Mouse (Mus musculus) bone marrow macrophage, adult 2 months (primary cell): Measurements from ENCODE around the gene Cdh22. TPM values are rescaled to one million over a fixed set of nuclear protein-coding genes. Genes with fewer than 3 reads are reported as not detected.

ENCODE experiments used
- H3K27ac ChIP-seq: 2 replicates; pipeline ENCODE4 v1.5.1; 2012; ENCODE audit warnings: low read depth, low read length; ENCODE audit not compliant: insufficient read depth
- H3K4me1 ChIP-seq: 2 replicates; pipeline ENCODE4 v1.6.1; 2012; ENCODE audit warnings: low read length; ENCODE audit not compliant: control insufficient read depth, insufficient read depth
- H3K4me3 ChIP-seq: 2 replicates; pipeline ENCODE4 v1.5.1; 2012; ENCODE audit warnings: mild to moderate bottlenecking, low read length, moderate library complexity; ENCODE audit not compliant: insufficient read depth
- CTCF ChIP-seq: IDR thresholded peaks from 2 replicates; pipeline ENCODE4 v1.5.1; 2012; ENCODE audit warnings: low read depth, mild to moderate bottlenecking, low read length, moderate library complexity
- POLR2A ChIP-seq: IDR thresholded peaks from 2 replicates; pipeline ENCODE4 v1.6.1; 2012; ENCODE audit warnings: mild to moderate bottlenecking, low read depth, low read length, borderline replicate concordance
- polyA plus RNA-seq: library from polyadenylated mRNA; stranded (reverse); fragments of >200 nt; gene quantifications from 2 replicates; pipeline ENCODE4 v1.2.4, GENCODE M21; 2012; ENCODE audit not compliant: missing spikeins, insufficient read depth, insufficient read length

Gene Cdh22
- polyA plus RNA-seq: not detected in 2 replicates

DNA sequence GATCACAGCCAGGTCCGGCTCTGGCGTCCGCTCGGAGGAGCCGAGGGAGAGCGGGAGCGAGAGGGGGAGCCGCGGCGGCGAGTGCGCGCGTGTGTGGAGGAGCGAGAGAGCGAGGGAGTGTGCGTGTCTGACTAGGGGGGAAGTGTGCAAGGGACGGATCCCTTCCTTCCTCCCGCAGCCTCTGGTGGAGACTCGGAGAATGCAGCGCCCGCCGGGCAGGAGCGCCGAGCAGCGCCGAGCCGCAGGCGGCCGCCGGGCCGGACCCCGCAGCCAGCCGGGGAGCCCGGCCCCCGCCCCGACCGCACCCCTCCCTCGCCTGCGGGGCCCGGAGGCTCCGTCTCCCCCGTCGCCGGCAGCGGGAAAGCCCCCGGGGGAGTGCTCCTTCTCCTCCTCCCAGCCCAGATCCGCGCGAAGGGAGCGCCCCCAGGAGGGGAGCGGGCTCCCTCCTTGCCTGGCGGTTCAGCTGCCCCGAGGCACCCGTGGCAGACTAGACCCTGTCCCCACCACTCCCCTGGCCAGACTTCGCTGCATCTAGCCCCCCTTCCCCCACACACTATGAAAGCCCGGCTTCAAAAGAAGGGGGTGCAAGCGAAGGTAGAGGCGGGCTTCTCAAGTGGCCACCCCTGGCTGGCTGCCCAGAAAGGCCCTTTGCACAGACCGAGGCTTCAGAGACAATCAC lies at the start of gene Cdh22:
TSS of gene Cdh22 (minus strand) at position 241 of the 679 bp plus-strand sequence.
- Histone ChIP-seq H3K4me3 (peak within 1 kb of the TSS; percentile 41), H3K4me1 (no peaks in the 10 kb centered on the region), H3K27ac (no peak within 1 kb of the TSS)
- TF ChIP-seq POLR2A (no peak), CTCF (no peak)

DNA sequence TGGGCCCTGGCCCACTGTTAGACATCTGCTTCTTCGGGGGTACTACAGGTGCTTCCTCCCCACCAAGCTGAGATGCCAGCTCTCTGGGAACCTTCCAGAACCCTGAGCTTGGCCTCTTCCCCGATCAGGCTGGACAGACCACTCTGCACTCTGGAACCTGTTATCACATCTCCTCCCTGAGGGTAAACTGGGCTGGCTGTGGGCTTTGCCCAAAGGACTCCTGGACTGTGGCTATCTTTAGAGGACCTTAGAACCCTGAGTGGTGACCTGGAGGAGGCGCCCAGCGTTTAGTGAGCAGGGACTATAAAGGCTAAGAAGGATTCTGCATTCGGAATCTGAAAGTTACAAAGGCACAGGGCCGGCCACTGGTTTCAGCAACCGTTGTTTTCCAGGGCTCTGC lies 49.7 kb upstream of the Cdh22 start:
- peaks cover 26% of the 10 kb centered on the region for H3K4me1 ChIP-seq
- H3K4me3 ChIP-seq: no peak overlapping the region
- H3K27ac ChIP-seq: no peak overlapping the region
- TF ChIP-seq CTCF: no peak
- no peak for TF ChIP-seq POLR2A

DNA sequence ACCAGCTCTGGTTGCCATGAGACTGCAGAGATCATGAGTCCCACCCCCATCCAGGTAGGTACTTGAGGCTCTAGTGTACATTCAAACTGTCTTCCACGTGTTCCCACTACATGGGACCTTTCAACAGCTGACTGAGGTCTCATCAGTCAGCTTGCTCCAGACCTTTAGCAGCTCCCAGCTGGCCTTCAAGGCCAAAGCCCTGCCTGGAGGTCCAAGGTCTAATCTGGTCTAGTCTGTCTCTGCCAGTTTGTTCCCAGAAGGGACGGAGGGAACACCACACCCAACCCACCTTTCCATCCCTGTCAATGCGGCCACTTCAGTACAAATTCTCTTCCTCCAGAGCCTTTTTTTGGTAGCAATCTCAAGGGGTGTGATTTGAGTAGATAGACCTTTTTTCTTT lies 49.0 kb upstream of the Cdh22 start:
- peaks cover 21% of the 10 kb centered on the region for H3K4me1 ChIP-seq
- no peak overlapping the region for H3K27ac ChIP-seq
- TF ChIP-seq CTCF: no peak
- no peak for TF ChIP-seq POLR2A
- no peak overlapping the region for H3K4me3 ChIP-seq

DNA sequence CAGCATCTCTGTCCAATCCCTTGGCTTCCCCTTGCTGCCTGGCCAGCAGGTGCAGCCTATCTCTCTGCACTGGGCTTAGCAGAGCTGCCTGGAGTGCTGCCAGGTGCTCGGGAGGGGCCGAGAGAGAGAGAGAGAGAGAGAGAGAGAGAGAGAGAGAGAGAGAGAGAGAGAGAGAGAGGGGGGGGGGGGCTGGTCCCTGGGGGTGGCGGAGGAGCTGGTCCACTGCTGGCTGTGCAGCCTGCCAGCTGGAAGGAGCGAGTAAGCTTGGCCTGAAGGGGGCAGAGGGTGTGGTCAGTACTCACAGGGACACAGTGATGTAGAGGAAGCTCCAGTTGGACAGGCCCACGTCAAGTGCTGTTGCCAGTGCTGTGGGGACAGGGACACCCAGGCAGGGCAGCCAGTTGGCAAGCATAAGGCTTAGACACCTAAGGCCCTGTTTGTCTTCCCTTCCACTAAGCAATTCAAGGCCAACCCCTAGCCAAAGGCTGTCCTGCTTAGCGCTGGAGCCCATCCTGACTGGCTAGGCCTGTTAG lies 47.2 kb upstream of the Cdh22 start:
- H3K4me3 ChIP-seq: no peak overlapping the region
- TF ChIP-seq CTCF (no peak), POLR2A (no peak)
- H3K27ac ChIP-seq: no peak overlapping the region
- H3K4me1 ChIP-seq: peaks cover 14% of the 10 kb centered on the region

DNA sequence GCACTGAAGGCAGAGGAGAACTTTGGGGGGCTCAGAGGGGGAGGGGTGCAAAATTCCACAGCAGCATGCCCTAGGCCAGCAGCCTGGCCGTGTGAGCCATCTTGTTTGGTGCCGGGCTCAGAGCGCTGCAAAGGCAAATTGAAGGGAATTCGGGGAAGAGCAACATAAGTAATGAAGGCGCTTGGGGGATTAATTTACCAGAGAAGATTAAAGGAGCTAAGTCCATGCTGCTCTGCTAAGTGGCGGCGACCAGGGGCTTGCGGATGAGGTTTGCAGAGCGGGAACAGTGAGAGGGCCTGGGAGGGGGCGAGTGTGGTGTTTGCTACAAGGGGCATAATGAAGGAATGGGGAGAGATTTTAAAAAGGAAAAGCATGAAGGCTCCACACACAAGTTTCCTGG lies 44.7 kb upstream of the Cdh22 start:
- no peak for TF ChIP-seq POLR2A
- TF ChIP-seq CTCF: no peak

DNA sequence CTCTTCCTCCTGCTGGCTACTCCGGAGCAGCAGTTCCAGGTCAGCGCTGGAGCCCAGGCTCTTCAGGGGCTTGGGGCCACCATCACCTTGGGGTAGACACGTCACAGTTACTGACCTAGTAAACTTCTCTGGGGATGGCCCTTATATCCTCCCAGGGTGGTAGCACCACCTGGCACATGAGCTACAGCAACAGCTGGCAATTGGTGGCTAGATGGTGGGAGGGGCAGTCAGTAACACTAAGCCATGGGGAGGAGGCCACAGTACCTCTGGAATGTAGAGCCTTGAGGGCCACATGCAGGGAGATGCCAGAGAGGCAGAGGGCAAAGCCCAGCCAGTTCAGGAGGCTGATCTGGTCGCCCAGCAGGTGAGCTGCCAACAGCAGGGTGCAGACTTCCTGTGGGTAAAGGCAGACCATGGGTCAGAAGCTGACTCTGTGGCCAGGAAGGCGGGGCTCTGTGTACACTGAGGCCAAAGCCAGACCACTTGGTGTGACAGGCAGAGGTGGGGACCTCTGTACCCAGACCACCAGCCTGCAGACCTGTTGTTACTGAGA lies 42.6 kb upstream of the Cdh22 start:
- no peak for TF ChIP-seq POLR2A
- TF ChIP-seq CTCF: no peak
- Histone ChIP-seq H3K27ac (no peak overlapping the region), H3K4me3 (no peak overlapping the region), H3K4me1 (no peaks in the 10 kb centered on the region)

More for the DNA sequence above, 44.7 kb upstream of the Cdh22 start:
- H3K4me1 ChIP-seq: no peaks in the 10 kb centered on the region
- no peak overlapping the region for H3K4me3 ChIP-seq
- no peak overlapping the region for H3K27ac ChIP-seq

DNA sequence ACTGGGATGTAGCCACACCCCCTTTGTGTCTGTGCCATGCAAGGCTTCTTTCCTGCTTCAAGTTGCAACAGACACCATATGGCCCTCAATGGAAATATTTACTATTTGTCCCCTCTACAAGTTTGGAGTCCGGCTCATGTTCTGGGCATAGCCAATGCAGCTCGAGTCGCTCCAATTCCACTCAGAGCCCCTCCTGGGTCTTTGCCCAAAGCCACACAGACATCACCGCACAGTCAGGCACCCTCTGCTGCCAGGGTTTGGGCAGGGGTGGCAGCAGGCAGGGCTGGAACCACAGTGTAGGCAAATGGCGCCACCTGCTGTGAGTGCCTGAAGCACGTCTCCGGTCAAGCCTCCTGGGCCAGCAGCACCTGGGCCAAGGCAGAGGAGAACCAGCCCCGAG lies 41.2 kb upstream of the Cdh22 start:
- H3K4me3 ChIP-seq: no peak overlapping the region
- no peak overlapping the region for H3K27ac ChIP-seq
- no peak for TF ChIP-seq POLR2A
- TF ChIP-seq CTCF: peak; percentile 33; the same call in 1 of the 2 replicates
- no peaks in the 10 kb centered on the region for H3K4me1 ChIP-seq

DNA sequence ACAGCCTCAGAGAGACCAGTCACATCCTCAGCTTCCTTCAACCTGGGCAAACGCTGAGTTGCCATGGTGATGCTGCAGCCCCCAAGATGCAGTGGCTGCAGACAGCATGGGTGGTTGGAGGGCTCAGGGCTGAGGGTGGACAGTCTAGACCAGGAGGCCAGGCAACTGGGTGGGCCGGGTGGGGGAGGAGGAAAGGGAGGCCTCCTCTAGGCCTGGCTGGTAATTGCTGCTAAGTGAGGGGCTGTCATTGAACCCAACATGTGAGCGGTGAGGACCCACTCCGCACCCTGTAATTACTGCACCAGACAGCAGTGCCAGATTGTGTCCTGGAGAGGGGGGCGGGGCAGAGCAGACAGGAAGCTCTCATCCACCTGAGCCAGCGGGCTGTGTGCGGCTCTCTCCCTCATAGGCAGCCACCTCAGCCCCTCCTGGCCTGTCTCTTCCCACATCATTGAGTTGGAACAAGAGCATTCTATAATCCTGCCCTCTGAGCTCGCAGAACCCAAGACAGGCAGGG lies 40.5 kb upstream of the Cdh22 start:
- no peak for TF ChIP-seq CTCF
- TF ChIP-seq POLR2A: no peak
- H3K4me3 ChIP-seq: no peak overlapping the region
- H3K27ac ChIP-seq: no peak overlapping the region
- H3K4me1 ChIP-seq: no peaks in the 10 kb centered on the region

DNA sequence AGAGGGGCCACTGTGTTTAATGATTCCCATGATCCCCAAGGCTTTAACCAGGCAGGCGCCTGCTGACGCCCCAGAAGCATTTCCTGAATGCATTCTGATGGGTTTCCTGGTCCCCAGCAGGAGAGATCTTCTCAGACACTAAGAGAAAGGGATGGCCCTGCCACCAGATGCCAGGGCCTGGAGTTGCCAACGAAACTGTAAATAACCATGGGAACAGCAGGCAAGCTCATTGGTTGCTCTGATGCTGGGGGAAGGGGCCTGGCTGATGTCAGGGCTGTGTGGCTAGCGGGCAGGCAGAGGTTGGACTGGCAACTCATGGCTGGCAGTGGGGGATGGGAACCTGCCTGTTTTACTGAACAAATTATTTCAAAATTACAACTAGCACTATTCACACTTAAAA lies 38.9 kb upstream of the Cdh22 start:
- Histone ChIP-seq H3K27ac (no peak overlapping the region), H3K4me1 (no peaks in the 10 kb centered on the region), H3K4me3 (no peak overlapping the region)
- TF ChIP-seq CTCF (no peak), POLR2A (no peak)

DNA sequence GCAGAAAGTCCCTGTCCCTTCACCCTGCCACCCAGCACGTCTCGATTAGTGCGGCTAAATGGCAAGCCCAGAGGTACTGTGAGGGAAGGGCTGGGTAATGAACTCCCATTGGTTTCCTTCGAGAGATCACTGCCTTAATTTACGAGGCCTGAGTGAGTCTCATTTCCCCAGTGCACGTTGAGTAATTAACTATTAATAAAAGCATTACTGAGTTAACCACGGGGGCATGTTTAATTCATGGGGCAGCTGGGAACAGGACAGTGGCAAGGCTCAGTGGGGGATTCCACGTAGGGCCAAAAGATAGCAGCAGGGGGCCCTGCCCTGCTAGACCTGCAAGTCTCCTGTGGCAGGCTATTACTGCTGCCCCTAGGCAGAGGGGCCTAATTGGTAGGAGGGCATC lies 36.7 kb upstream of the Cdh22 start:
- no peak overlapping the region for H3K4me3 ChIP-seq
- TF ChIP-seq CTCF (no peak), POLR2A (no peak)
- no peaks in the 10 kb centered on the region for H3K4me1 ChIP-seq
- H3K27ac ChIP-seq: no peak overlapping the region
